Mouse (Mus musculus): ENCODE data around the gene Ubr1.

GRCm38 (mm10) chr2:120977926-120978692, 7.6 kb upstream of the Ubr1 start:
- TF ChIP-seq CTCF (IDR thresholded peaks at IDR 0.05; ENCODE audit: control insufficient read depth, insufficient read depth, low read length) (no peak), POLR2A (IDR thresholded peaks at IDR 0.05; ENCODE audit: borderline replicate concordance, control insufficient read depth, low read depth, low read length) (no peak)

Measured in bone marrow, adult 2 months (tissue).